Mouse (Mus musculus) lung, adult 2 months (tissue): ENCODE data around the gene Plekhg3.

Source experiments
- CTCF ChIP-seq: fragments of 200-500 bp; IDR thresholded peaks from 2 replicates; pipeline ENCODE4 v1.5.1; 2011; ENCODE audit warnings: mild to moderate bottlenecking, low read length, control low read depth; ENCODE audit not compliant: insufficient read depth
- POLR2A ChIP-seq: fragments of 200-500 bp; IDR thresholded peaks from 2 replicates; pipeline ENCODE4 v1.6.1; 2011; ENCODE audit warnings: low read depth, mild to moderate bottlenecking, control low read depth, low read length, borderline replicate concordance; ENCODE audit errors: extremely low read depth

- no peak for TF ChIP-seq CTCF
- no peak for TF ChIP-seq POLR2A
Measured at GRCm38 (mm10) chr12:76593839-76594322, 63.2 kb downstream of the Plekhg3 start.
